Mouse (Mus musculus): ENCODE measurements at regions not wholly inside any gene's neighbourhood (a gene's known extent, or its start where the extent isn't known, plus 50 kb on each side); places are given as distances from the start of the nearest gene placed in this dataset.

DNA sequence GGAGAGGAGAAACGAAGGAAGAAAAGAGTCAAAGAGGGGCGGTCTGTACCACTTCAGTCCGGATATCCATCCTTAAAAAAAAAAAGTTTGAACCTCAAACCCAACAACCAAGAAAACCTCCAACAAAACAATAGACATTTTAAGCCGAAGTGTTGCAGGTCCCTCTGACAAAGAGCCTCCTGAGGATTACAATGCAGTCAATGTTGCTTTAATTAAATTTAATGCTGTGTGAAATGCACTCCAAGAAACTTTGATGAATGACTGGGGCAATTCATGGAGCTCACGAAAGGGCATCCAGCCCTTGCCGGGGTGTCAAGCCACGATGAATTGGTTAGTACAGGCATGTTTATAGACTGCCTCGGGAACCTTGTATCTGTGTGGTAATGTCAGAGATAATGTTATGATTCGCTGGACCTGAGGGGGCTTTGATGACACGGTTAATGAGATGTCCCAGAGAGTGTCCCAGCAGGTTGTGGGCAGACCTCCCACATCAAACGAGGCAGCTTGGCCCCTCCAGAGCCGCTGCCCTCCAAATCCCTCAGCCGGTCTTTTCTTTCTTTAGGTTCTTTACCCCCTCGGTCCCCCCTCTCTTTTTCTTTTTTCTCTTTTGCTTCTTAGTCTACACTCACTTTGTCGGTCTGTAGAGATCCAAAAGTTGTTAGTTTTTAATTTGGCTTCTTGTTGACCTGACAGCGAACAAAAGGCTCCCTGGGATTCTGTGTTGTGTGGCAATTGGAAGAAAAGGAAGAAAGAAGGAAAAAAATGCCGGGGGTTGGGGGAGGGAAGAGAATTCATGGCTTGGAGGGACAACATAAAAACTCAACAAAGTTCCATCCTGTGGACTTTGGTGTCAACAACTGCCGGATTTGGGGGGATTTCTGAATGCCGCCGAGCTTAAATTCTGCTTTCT lies 341.5 kb downstream of the Nkx6-1 start:
- no peak for TF ChIP-seq CTCF (IDR thresholded peaks at IDR 0.05; ENCODE audit: extremely low read depth, insufficient read length, insufficient replicate concordance, low read depth, low read length)
- no peak for TF ChIP-seq POLR2A (IDR thresholded peaks at IDR 0.05; ENCODE audit: low read depth, low read length)
